Mouse (Mus musculus) kidney, adult 2 months (tissue): ENCODE measurements around the gene Carmil1.

Experiments used
- CTCF ChIP-seq: fragments of 200-500 bp; conservative IDR thresholded peaks from 2 replicates; pipeline ENCODE4 v1.5.1; 2011; ENCODE audit warnings: low read depth, mild to moderate bottlenecking, control low read depth, low read length, moderate library complexity, mixed read lengths; ENCODE audit not compliant: insufficient read depth, insufficient read length
- POLR2A ChIP-seq: fragments of 200-500 bp; IDR thresholded peaks from one replicate; pipeline ENCODE4 v1.6.1; 2011; ENCODE audit warnings: low read depth, low read length, control low read depth

DNA sequence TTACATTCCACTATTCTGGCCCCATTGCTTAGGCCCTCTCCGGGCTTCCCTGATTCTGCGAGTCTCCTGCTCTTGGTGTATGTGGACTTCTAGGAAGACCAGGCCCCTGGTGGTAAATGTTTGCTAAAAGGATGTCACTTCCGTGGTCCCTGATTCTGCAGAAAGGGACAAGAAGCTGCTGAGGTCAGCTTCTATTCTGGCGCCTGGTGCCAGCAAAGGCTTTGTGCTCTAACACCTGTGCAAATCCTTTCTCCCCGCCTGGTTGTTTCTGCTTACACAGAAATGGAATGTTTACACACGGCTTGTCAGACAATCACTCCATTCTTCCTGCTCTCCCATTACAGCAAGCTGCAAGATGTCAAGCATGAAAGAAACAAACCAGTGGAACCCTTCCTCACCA, 97.7 kb downstream of the Carmil1 start:
- no peak for TF ChIP-seq CTCF
- no peak for TF ChIP-seq POLR2A
